Mouse (Mus musculus): ENCODE results near the gene Cdk14.

- TF ChIP-seq CTCF (conservative IDR thresholded peaks at IDR 0.05; ENCODE audit: low read length) (no peak), POU5F1 (IDR thresholded peaks at IDR 0.05; ENCODE audit: borderline replicate concordance, low read length) (no peak)
Measured at GRCm38 (mm10) chr5:4766719-4767118, 653.4 kb downstream of the Cdk14 start.

Data from E14TG2a.4 (cell line).